Mouse (Mus musculus): Measurements from ENCODE around the gene Cand2. TPM values are rescaled to one million over a fixed set of nuclear protein-coding genes. Genes with fewer than 3 reads are reported as not detected.

Gene Cand2
- polyA plus RNA-seq, 1 experiment from 2014 or later: 42.0 TPM

GRCm38 (mm10) chr6:115755536-115755935, 18.8 kb upstream of the Cand2 start:
- no peak overlapping the region for H3K9ac ChIP-seq (ENCODE audit: low read length)
- peak; percentile 38 for ATAC-seq (replicated peaks; ENCODE audit: extremely low read depth, insufficient read depth, low FRiP score)

GRCm38 (mm10) chr6:115758981-115759435, 15.3 kb upstream of the Cand2 start:
- Histone ChIP-seq H3K36me3 (ENCODE audit: control insufficient read depth, insufficient read depth) (no peaks in the 10 kb centered on the region), H3K9ac (ENCODE audit: low read length) (no peak overlapping the region), H3K4me2 (ENCODE audit: low read depth, low read length) (no peak overlapping the region), H3K4me1 (ENCODE audit: control insufficient read depth, insufficient read depth, low read length) (peaks cover 19% of the 10 kb centered on the region), H3K4me3 (ENCODE audit: low read length) (no peak overlapping the region), H3K9me3 (replicated peaks; ENCODE audit: control insufficient read depth, low read length) (no peaks in the 10 kb centered on the region), H3K27ac (ENCODE audit: low read length) (no peak overlapping the region), H3K27me3 (ENCODE audit: control insufficient read depth, insufficient read depth, low read length) (no peaks in the 10 kb centered on the region)
- no peak for ATAC-seq (replicated peaks; ENCODE audit: extremely low read depth, insufficient read depth, low FRiP score)
- 45% methylated on average over 9 of the region's 9 CpGs for WGBS

More at GRCm38 (mm10) chr6:115755536-115755935, 18.8 kb upstream of the Cand2 start:
- Histone ChIP-seq H3K9me3 (replicated peaks; ENCODE audit: control insufficient read depth, low read length) (no peaks in the 10 kb centered on the region), H3K4me3 (ENCODE audit: low read length) (no peak overlapping the region), H3K4me1 (ENCODE audit: control insufficient read depth, insufficient read depth, low read length) (peaks cover 6% of the 10 kb centered on the region), H3K27me3 (ENCODE audit: control insufficient read depth, insufficient read depth, low read length) (no peaks in the 10 kb centered on the region), H3K27ac (ENCODE audit: low read length) (peak overlapping the region; percentile 23; the same call in 1 of the 2 replicates), H3K4me2 (ENCODE audit: low read depth, low read length) (no peak overlapping the region), H3K36me3 (ENCODE audit: control insufficient read depth, insufficient read depth) (no peaks in the 10 kb centered on the region)
- 32% methylated on average over 7 of the region's 7 CpGs for WGBS

- Histone ChIP-seq H3K27me3 (ENCODE audit: control insufficient read depth, insufficient read depth, low read length) (no peaks in the 10 kb centered on the region), H3K9me3 (replicated peaks; ENCODE audit: control insufficient read depth, low read length) (no peaks in the 10 kb centered on the region), H3K36me3 (ENCODE audit: control insufficient read depth, insufficient read depth) (no peaks in the 10 kb centered on the region), H3K4me3 (ENCODE audit: low read length) (no peak overlapping the region), H3K27ac (ENCODE audit: low read length) (no peak overlapping the region), H3K9ac (ENCODE audit: low read length) (no peak overlapping the region), H3K4me2 (ENCODE audit: low read depth, low read length) (no peak overlapping the region), H3K4me1 (ENCODE audit: control insufficient read depth, insufficient read depth, low read length) (peaks cover 24% of the 10 kb centered on the region)
- ATAC-seq (replicated peaks; ENCODE audit: extremely low read depth, insufficient read depth, low FRiP score): no peak
- 50% methylated on average over 5 of the region's 5 CpGs for WGBS
Observed at GRCm38 (mm10) chr6:115759461-115759860, 14.9 kb upstream of the Cand2 start.

- no peak for ATAC-seq (replicated peaks; ENCODE audit: extremely low read depth, insufficient read depth, low FRiP score)
- Histone ChIP-seq H3K4me2 (ENCODE audit: low read depth, low read length) (no peak overlapping the region), H3K4me3 (ENCODE audit: low read length) (no peak overlapping the region), H3K9me3 (replicated peaks; ENCODE audit: control insufficient read depth, low read length) (no peaks in the 10 kb centered on the region), H3K4me1 (ENCODE audit: control insufficient read depth, insufficient read depth, low read length) (peaks cover 25% of the 10 kb centered on the region), H3K27me3 (ENCODE audit: control insufficient read depth, insufficient read depth, low read length) (no peaks in the 10 kb centered on the region), H3K27ac (ENCODE audit: low read length) (no peak overlapping the region), H3K36me3 (ENCODE audit: control insufficient read depth, insufficient read depth) (no peaks in the 10 kb centered on the region), H3K9ac (ENCODE audit: low read length) (no peak overlapping the region)
- 96% methylated on average over 4 of the region's 4 CpGs for WGBS
Observed at GRCm38 (mm10) chr6:115760137-115760536, 14.2 kb upstream of the Cand2 start.

GRCm38 (mm10) chr6:115760982-115761381, 13.4 kb upstream of the Cand2 start:
- no peak for ATAC-seq (replicated peaks; ENCODE audit: extremely low read depth, insufficient read depth, low FRiP score)
- no peak overlapping the region for H3K4me3 ChIP-seq (ENCODE audit: low read length)
- 33% methylated on average over 4 of the region's 4 CpGs for WGBS
- no peak overlapping the region for H3K9ac ChIP-seq (ENCODE audit: low read length)
- H3K27me3 ChIP-seq (ENCODE audit: control insufficient read depth, insufficient read depth, low read length): no peaks in the 10 kb centered on the region
- no peaks in the 10 kb centered on the region for H3K36me3 ChIP-seq (ENCODE audit: control insufficient read depth, insufficient read depth)
- peaks cover 22% of the 10 kb centered on the region for H3K4me1 ChIP-seq (ENCODE audit: control insufficient read depth, insufficient read depth, low read length)
- no peak overlapping the region for H3K27ac ChIP-seq (ENCODE audit: low read length)
- no peaks in the 10 kb centered on the region for H3K9me3 ChIP-seq (replicated peaks; ENCODE audit: control insufficient read depth, low read length)
- H3K4me2 ChIP-seq (ENCODE audit: low read depth, low read length): no peak overlapping the region

- H3K4me1 ChIP-seq (ENCODE audit: control insufficient read depth, insufficient read depth, low read length): peaks cover 22% of the 10 kb centered on the region
- H3K4me3 ChIP-seq (ENCODE audit: low read length): no peak within 1 kb of the TSS
- H3K27me3 ChIP-seq (ENCODE audit: control insufficient read depth, insufficient read depth, low read length): no peaks in the 10 kb centered on the region
- H3K9me3 ChIP-seq (replicated peaks; ENCODE audit: control insufficient read depth, low read length): no peaks in the 10 kb centered on the region
- no peak within 1 kb of the TSS for H3K9ac ChIP-seq (ENCODE audit: low read length)
- H3K36me3 ChIP-seq (ENCODE audit: control insufficient read depth, insufficient read depth): no peaks in the 10 kb centered on the region
- peak within 1 kb of the TSS; percentile 28 for H3K27ac ChIP-seq (ENCODE audit: low read length)
- 5% methylated on average over 9 of the region's 9 CpGs for WGBS
- ATAC-seq (replicated peaks; ENCODE audit: extremely low read depth, insufficient read depth, low FRiP score): no peak
- H3K4me2 ChIP-seq (ENCODE audit: low read depth, low read length): peak within 1 kb of the TSS; percentile 24; the same call in 1 of the 2 replicates
Observed at GRCm38 (mm10) chr6:115761995-115762756, 12.2 kb upstream of the Cand2 start, which contains the start of gene Tmem40. TSS of gene Tmem40 (minus strand) at chr6:115762410.

- Histone ChIP-seq H3K9ac (ENCODE audit: low read length) (peak overlapping the region; percentile 58), H3K27me3 (ENCODE audit: control insufficient read depth, insufficient read depth, low read length) (no peaks in the 10 kb centered on the region), H3K4me3 (ENCODE audit: low read length) (peak overlapping the region; percentile 19; the same call in 1 of the 2 replicates), H3K9me3 (replicated peaks; ENCODE audit: control insufficient read depth, low read length) (no peaks in the 10 kb centered on the region), H3K4me1 (ENCODE audit: control insufficient read depth, insufficient read depth, low read length) (peaks cover 24% of the 10 kb centered on the region), H3K4me2 (ENCODE audit: low read depth, low read length) (peak overlapping the region; percentile 56), H3K36me3 (ENCODE audit: control insufficient read depth, insufficient read depth) (no peaks in the 10 kb centered on the region), H3K27ac (ENCODE audit: low read length) (peak overlapping the region; percentile 92)
- WGBS: 2% methylated on average over 7 of the region's 7 CpGs
- ATAC-seq (replicated peaks; ENCODE audit: extremely low read depth, insufficient read depth, low FRiP score): peak; percentile 90
Observed at GRCm38 (mm10) chr6:115764179-115764578, 10.2 kb upstream of the Cand2 start.

GRCm38 (mm10) chr6:115767357-115767756, 7.0 kb upstream of the Cand2 start:
- H3K4me3 ChIP-seq (ENCODE audit: low read length): no peak overlapping the region
- WGBS: 54% methylated on average over 9 of the region's 9 CpGs
- H3K9me3 ChIP-seq (replicated peaks; ENCODE audit: control insufficient read depth, low read length): no peaks in the 10 kb centered on the region; the same call in 1 of the 2 replicates
- H3K4me1 ChIP-seq (ENCODE audit: control insufficient read depth, insufficient read depth, low read length): peaks cover 18% of the 10 kb centered on the region
- ATAC-seq (replicated peaks; ENCODE audit: extremely low read depth, insufficient read depth, low FRiP score): no peak
- no peak overlapping the region for H3K4me2 ChIP-seq (ENCODE audit: low read depth, low read length)
- no peak overlapping the region for H3K9ac ChIP-seq (ENCODE audit: low read length)
- no peaks in the 10 kb centered on the region for H3K36me3 ChIP-seq (ENCODE audit: control insufficient read depth, insufficient read depth)
- no peaks in the 10 kb centered on the region for H3K27me3 ChIP-seq (ENCODE audit: control insufficient read depth, insufficient read depth, low read length)
- H3K27ac ChIP-seq (ENCODE audit: low read length): peak overlapping the region; percentile 46; the same call in 1 of the 2 replicates

GRCm38 (mm10) chr6:115768207-115768606, 6.1 kb upstream of the Cand2 start:
- H3K27me3 ChIP-seq (ENCODE audit: control insufficient read depth, insufficient read depth, low read length): no peaks in the 10 kb centered on the region
- H3K36me3 ChIP-seq (ENCODE audit: control insufficient read depth, insufficient read depth): no peaks in the 10 kb centered on the region
- H3K9ac ChIP-seq (ENCODE audit: low read length): no peak overlapping the region
- H3K4me2 ChIP-seq (ENCODE audit: low read depth, low read length): no peak overlapping the region
- peak overlapping the region; percentile 59 for H3K27ac ChIP-seq (ENCODE audit: low read length)
- H3K9me3 ChIP-seq (replicated peaks; ENCODE audit: control insufficient read depth, low read length): no peaks in the 10 kb centered on the region; the same call in 1 of the 2 replicates
- peaks cover 13% of the 10 kb centered on the region for H3K4me1 ChIP-seq (ENCODE audit: control insufficient read depth, insufficient read depth, low read length)
- no peak for ATAC-seq (replicated peaks; ENCODE audit: extremely low read depth, insufficient read depth, low FRiP score)
- no peak overlapping the region for H3K4me3 ChIP-seq (ENCODE audit: low read length)
- WGBS: 59% methylated on average over 4 of the region's 4 CpGs
